Mouse (Mus musculus) 3134 (cell line): ENCODE results near the gene Scgb1c1.
"Not testable (repeated sequence)": the region's sequence is repeated elsewhere in the genome, so short reads cannot be mapped to it uniquely, and the experiment has no call there.

Experiments used
- DNase-seq: peaks from one replicate; pipeline ENCODE4 v3.0.0-alpha.2; 2011; ENCODE audit warnings: low spot score; ENCODE audit not compliant: insufficient read length; ENCODE audit errors: extremely low read depth

Scgb1c1 gene

DNA sequence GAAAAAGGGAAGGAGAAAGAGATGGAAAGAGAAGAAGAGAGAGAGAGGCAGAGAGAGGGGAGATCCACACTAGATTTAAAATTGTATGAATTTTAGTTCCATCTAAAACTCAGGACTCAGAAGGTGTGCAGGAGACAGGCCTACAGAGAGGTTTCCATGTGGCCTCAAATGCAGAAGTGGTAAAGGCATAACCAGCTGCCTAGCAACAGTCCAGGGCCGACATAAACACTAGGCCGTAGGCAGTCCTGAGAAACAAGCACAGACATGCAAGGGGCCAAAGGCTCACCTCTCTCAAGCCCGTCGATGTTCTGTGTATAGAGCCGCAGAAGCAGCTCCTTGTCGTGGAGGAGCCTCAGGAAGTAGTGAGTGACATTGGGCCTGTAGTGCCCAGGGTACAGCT lies 32.0 kb downstream of the Scgb1c1 start:
- no peak for DNase-seq

DNA sequence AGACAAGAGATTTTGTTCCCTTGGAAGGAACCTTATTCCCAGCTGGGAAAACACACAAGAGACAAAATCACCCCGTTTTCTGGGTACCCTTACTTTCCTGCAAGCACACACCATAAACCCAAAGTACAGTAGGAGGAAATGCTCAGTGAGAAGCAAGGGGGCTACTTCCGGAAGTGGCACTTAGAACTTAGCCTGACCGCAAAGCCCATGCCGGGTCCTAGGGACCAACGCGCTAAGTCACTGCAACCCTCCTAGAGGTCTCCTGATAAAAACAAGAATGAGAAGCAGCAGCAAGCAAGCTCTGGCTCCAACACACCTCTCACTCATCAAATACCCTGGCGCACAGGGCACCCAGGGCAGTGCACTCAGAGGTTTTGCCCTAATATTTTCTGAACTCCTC lies 34.0 kb downstream of the Scgb1c1 start:
- DNase-seq: no peak

DNA sequence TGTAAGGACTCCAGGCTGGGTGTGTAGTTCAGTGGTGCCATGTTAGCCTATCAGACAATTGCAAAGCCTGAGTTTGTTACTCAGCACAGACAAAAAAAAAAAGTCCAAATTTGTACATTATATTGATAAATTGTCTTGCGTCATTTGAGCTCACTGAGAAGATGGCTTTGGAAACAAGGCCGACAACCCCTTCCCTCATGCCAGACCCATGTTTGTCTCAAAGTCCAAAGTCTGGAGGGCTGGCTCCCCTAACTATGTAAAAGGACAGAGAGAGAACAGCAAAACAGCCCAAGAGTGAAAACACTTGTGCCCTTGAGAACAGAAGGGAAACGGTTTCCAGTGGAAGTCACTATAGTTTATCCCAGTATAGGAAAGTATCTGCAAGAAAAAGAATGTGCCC lies 35.1 kb downstream of the Scgb1c1 start:
- DNase-seq: no peak

DNA sequence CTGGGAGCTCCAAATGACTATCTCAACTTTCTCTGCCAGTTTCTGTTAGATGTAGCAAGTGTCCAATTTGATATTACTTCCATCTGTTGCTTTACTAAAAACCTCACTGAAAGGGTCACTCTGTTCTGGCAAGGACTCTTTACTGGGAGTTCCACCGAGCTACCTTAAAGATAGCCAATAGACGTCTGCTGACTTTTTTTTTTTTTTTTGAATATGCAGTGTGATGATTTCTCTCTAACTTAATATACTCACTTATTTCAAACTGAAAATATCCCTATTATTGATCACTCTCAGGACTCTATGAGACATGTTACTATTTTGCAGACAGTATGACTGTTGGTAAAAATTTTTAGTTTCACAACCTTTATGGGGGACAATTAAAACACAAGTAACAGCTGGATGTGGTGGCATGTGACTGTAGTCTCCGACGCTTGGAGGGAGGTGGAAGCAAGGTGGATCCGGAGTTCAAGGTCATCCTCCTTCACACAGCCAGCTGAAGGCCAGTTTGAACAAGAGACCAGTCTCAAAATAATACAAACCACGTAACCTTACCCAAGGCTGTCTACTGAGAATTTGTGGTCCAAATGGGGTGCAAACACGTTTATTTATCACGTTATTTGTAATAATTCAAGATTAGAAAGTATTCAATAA lies 35.6 kb downstream of the Scgb1c1 start:
- no peak for DNase-seq

DNA sequence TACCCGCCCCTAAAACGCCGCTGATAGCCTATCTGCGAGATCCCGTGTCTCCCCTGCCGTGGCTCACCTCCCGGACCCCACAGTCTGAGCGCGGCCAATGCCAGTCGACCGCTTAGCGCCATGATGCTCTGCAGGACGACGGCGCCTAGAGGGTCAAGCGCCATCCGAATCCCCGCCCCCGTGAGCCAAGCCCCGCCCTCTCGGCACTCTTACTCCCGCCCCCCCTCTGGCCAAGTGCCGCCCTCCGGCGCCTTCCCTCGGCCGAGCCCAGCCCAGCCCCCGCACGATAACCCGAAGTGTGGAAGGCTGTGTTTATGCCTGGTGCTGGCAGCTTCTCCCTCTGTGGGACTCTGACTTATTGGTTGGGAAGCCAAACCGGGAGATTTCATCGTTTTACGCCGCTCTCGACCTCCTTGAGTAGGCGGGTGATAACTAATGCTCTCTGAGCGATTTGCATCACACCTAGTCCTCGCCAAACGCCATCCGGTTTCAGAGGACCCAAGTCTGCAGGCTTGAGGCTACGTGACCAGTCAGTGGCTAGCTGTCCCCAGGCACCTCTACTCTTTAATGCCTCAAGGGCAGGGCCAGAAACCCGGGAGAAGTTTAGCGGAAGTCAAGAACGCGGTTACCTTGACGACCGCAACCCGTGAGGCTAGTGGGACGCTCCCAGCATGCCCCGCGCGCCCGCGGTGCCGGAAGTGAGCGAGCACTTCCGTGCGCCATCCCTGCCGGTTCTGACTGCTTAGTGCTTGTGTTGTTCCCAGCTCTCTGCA lies 36.5 kb downstream of the Scgb1c1 start, which contains the start of the genes Psmd13 and Sirt3:
Gene Psmd13, plus strand, starts transcription at position 273 of the 773 bp plus-strand sequence.
Gene Sirt3, minus strand, starts transcription at position 614 of the 773 bp plus-strand sequence.
- DNase-seq: peak; percentile 95

DNA sequence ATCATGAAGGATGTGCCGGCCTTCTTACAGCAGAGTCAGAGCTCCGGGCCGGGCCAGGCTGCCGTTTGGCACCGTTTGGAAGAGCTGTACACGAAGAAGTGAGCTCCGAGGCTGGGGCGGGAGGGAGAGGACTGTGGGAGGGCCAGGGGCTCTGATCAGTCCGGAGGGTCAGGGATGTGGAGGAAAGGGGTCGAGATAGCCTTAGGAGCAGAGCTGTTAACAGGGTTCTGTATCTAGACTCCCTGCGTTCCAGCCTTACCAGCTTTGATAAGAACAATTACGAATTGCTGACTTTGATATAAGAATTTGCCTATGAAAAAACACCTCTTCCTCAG lies 37.1 kb downstream of the Scgb1c1 start:
- no peak for DNase-seq

DNA sequence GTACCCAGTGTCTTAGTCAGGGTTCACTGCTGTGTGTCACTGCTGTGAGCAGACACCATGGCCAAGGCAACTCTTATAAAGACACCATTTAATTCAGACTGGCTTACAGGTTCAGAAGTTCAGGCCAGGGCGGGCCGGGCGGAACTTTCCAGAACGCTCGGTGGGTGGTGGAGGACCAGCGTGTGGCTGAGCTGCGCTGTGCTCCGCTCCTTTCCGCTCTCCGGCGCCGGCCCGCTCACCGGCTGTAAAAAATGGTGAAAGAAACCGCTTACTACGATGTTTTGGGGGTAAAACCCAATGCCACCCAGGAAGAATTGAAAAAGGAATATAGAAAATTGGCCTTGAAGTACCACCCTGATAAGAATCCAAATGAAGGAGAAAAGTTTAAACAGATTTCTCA lies 45.3 kb downstream of the Scgb1c1 start:
- not testable (repeated sequence) for DNase-seq

DNA sequence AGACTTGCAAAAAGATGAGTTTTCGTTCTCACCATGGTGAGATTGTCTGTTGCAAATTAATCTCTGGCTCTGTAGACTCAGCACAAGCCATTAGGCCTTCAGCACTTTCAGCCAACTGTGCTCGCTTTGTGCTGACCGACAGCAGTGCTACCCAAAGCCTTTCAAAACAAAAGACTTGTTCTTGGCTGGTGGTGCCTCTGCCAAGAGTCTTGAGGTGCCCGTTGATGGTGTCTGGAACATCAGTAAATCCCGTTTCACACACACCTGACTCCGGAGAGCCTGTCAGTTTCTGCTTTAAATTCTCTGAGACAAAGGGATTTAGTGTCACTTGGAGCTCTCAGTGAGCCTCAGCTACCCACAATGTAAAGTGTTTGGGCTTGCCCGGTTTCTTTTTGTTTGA lies 48.7 kb downstream of the Scgb1c1 start:
- no peak for DNase-seq

DNA sequence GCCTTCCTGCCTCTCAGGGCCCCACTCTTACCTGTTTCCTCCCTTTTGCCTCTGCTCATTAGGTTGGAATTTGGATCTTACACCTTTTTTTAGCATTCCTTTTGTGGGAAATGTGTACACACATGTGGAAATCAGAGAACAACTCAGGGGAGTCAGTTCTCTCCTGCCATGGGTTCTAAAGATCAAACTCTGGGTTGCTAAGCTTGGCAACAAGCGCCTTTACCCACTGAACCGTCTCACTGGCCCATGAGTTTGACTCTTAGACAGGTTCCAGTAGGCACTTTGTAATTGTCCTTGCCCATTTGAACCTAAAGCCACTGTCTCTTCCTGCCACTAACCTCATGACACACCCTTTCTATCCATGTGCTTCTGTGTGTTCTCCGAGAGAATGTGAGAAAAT lies 49.3 kb downstream of the Scgb1c1 start:
- no peak for DNase-seq
